Comparison of ENCODE assay signal across 19 mouse cellular contexts in genomic region chr4:134172391-134172790, GRCm38 (mm10). TPM values are rescaled to one million over a fixed set of nuclear protein-coding genes. Genes with fewer than 3 reads are reported as not detected.
DNase-seq lines count a peak whose midpoint lies in the region; TF ChIP-seq lines count a peak whose summit lies in the region.
"Had no signal": no experiment of that assay in that cellular context is flagged by ENCODE, and none has a peak within 500 bp of the region (broad histone marks: within the 10 kb centered on the region; RNA-seq: fewer than 3 reads in every experiment).

No protein-coding gene starts in this region.

- TF ChIP-seq POLR2A in brain, embryonic 14.5 days (IDR thresholded peaks at IDR 0.05; ENCODE audit: borderline replicate concordance, extremely low read depth, insufficient read depth, insufficient read length, poor library complexity, severe bottlenecking) = no peak

- DNase-seq in frontal cortex, adult 2 months (ENCODE audit: extremely low spot score in 1 of 2, low spot score in 1 of 2) = peak; percentile 14 to 67
- DNase-seq in frontal cortex, postnatal 14 days (ENCODE audit: low spot score in 2 of 2) = no peak
- peak; percentile 28 to 43 for DNase-seq in left cerebral cortex, adult 18-20 months (ENCODE audit: low spot score in 2 of 2)
- DNase-seq in left cerebral cortex, adult 11 months (ENCODE audit: low spot score) = no peak
- peak; percentile 78 for DNase-seq in 3T3-L1 (ENCODE audit: low read depth, low spot score)
- peak; percentile 17 for DNase-seq in brain, embryonic 14.5 days (ENCODE audit: low read depth)
- no peak for DNase-seq in frontal cortex, postnatal 10 days (ENCODE audit: low spot score in 2 of 2)
- no peak for DNase-seq in cerebellum, adult 18-20 months
- DNase-seq: cerebellum, adult 11-12 months; gastrocnemius, postnatal 36 days; kidney, postnatal 10 days; thymus, adult 18-20 months had no signal

- no peak for TF ChIP-seq CTCF in brain, embryonic 14.5 days (IDR thresholded peaks at IDR 0.05; ENCODE audit: borderline replicate concordance, extremely low read depth, insufficient read depth, insufficient read length)

RNA-seq across cellular contexts. Expression of gene Cep85, which starts 14.5 kb away (rescaled TPM):
- polyA plus RNA-seq in frontal cortex, adult 2 months (2012; rRNA removed) = 18.1 and 25.0 TPM in 2 replicates
- 10 to 100 TPM; 17.1 to 17.6 TPM for total RNA-seq in left cerebral cortex, adult 18-20 months (2021)
- 22.0 and 24.7 TPM in 2 replicates for polyA plus RNA-seq in brain, embryonic 14.5 days (2012; rRNA removed)

RNA-seq across cellular contexts. Expression of gene Gm7534, which starts 30.4 kb away (rescaled TPM):
- polyA plus RNA-seq in frontal cortex, adult 2 months (2012; rRNA removed) = 0.04 TPM in 1 of 2 replicates, not detected in the other
- total RNA-seq in left cerebral cortex, adult 18-20 months (2021) = not detected
- not detected in 2 replicates for polyA plus RNA-seq in brain, embryonic 14.5 days (2012; rRNA removed)
- total RNA-seq: gastrocnemius, postnatal 36 days; layer of hippocampus, postnatal 10 days had no signal
- polyA plus RNA-seq: C2C12; hindbrain, embryonic 13.5 days; intestine, postnatal 0 days; limb, embryonic 13.5 days; liver, embryonic 15.5 days; midbrain, embryonic 13.5 days had no signal

RNA-seq across cellular contexts. Expression of gene Sh3bgrl3, which starts 43.8 kb away (rescaled TPM):
- 415 and 538 TPM in 2 replicates for polyA plus RNA-seq in frontal cortex, adult 2 months (2012; rRNA removed)
- total RNA-seq in left cerebral cortex, adult 18-20 months (2021) = 100 to 1,000 TPM; 200 to 222 TPM
- 240 and 300 TPM in 2 replicates for polyA plus RNA-seq in brain, embryonic 14.5 days (2012; rRNA removed)

RNA-seq across cellular contexts. Expression of gene Catsper4, which starts 54.8 kb away (rescaled TPM):
- polyA plus RNA-seq in frontal cortex, adult 2 months (2012; rRNA removed) = 0.10 and 0.19 TPM in 2 replicates
- total RNA-seq in left cerebral cortex, adult 18-20 months (2021) = not detected
- polyA plus RNA-seq in brain, embryonic 14.5 days (2012; rRNA removed) = not detected in 2 replicates
- polyA plus RNA-seq: C2C12; hindbrain, embryonic 13.5 days; liver, embryonic 15.5 days; midbrain, embryonic 13.5 days had no signal

Comparison
In these comparisons a context has a peak if more than half of its experiments do, and no peak if none do; other contexts are left out.
1. DNase-seq: peak in frontal cortex, adult 2 months (2 of 2), left cerebral cortex, adult 18-20 months (2 of 2), 3T3-L1 (single experiment) and brain, embryonic 14.5 days (single experiment); none in frontal cortex, postnatal 14 days (0 of 2), left cerebral cortex, adult 11 months (single experiment), frontal cortex, postnatal 10 days (0 of 2) and cerebellum, adult 18-20 months (0 of 2).